Mouse (Mus musculus): ENCODE measurements around the gene Fbln7. TPM values are rescaled to one million over a fixed set of nuclear protein-coding genes. Genes with fewer than 3 reads are reported as not detected.

Gene Fbln7
- polyA plus RNA-seq, 1 experiment, result 1.7 TPM

- Histone ChIP-seq H3K4me1 (ENCODE audit: control insufficient read depth, insufficient read depth, low read length) (no peaks in the 10 kb centered on the region), H3K4me3 (ENCODE audit: insufficient read depth, low read length) (peak overlapping the region; percentile 41), H3K27ac (ENCODE audit: insufficient read depth, low read length) (no peak overlapping the region)
- TF ChIP-seq CTCF (IDR thresholded peaks at IDR 0.05; ENCODE audit: borderline replicate concordance, insufficient read depth, low read length) (0 out of 2 replicates have a peak, but pooled peaks have one; percentile 2), POLR2A (IDR thresholded peaks at IDR 0.05; ENCODE audit: low read depth, low read length) (no peak)
Measured at GRCm38 (mm10) chr2:128863777-128864331, 1.1 kb downstream of the Fbln7 start.

- TF ChIP-seq POLR2A (IDR thresholded peaks at IDR 0.05; ENCODE audit: low read depth, low read length) (no peak), CTCF (IDR thresholded peaks at IDR 0.05; ENCODE audit: borderline replicate concordance, insufficient read depth, low read length) (no peak)
- no peak overlapping the region for H3K4me3 ChIP-seq (ENCODE audit: insufficient read depth, low read length)
- no peaks in the 10 kb centered on the region for H3K4me1 ChIP-seq (ENCODE audit: control insufficient read depth, insufficient read depth, low read length)
- H3K27ac ChIP-seq (ENCODE audit: insufficient read depth, low read length), result no peak overlapping the region
Measured at GRCm38 (mm10) chr2:128865061-128865460, 2.3 kb downstream of the Fbln7 start.

- no peak for TF ChIP-seq CTCF (IDR thresholded peaks at IDR 0.05; ENCODE audit: borderline replicate concordance, insufficient read depth, low read length)
- TF ChIP-seq POLR2A (IDR thresholded peaks at IDR 0.05; ENCODE audit: low read depth, low read length), result no peak
- no peak overlapping the region for H3K4me3 ChIP-seq (ENCODE audit: insufficient read depth, low read length)
Measured at GRCm38 (mm10) chr2:128871656-128872055, 8.9 kb downstream of the Fbln7 start.

GRCm38 (mm10) chr2:128872256-128872655, 9.5 kb downstream of the Fbln7 start:
- Histone ChIP-seq H3K27ac (ENCODE audit: insufficient read depth, low read length) (no peak overlapping the region), H3K4me1 (ENCODE audit: control insufficient read depth, insufficient read depth, low read length) (no peaks in the 10 kb centered on the region), H3K4me3 (ENCODE audit: insufficient read depth, low read length) (no peak overlapping the region)
- TF ChIP-seq POLR2A (IDR thresholded peaks at IDR 0.05; ENCODE audit: low read depth, low read length) (no peak), CTCF (IDR thresholded peaks at IDR 0.05; ENCODE audit: borderline replicate concordance, insufficient read depth, low read length) (no peak)

More at GRCm38 (mm10) chr2:128871656-128872055, 8.9 kb downstream of the Fbln7 start:
- no peaks in the 10 kb centered on the region for H3K4me1 ChIP-seq (ENCODE audit: control insufficient read depth, insufficient read depth, low read length)
- H3K27ac ChIP-seq (ENCODE audit: insufficient read depth, low read length), result no peak overlapping the region

- H3K27ac ChIP-seq (ENCODE audit: insufficient read depth, low read length), result no peak overlapping the region
- TF ChIP-seq POLR2A (IDR thresholded peaks at IDR 0.05; ENCODE audit: low read depth, low read length) (no peak), CTCF (IDR thresholded peaks at IDR 0.05; ENCODE audit: borderline replicate concordance, insufficient read depth, low read length) (no peak)
- H3K4me1 ChIP-seq (ENCODE audit: control insufficient read depth, insufficient read depth, low read length), result no peaks in the 10 kb centered on the region
- no peak overlapping the region for H3K4me3 ChIP-seq (ENCODE audit: insufficient read depth, low read length)
Measured at GRCm38 (mm10) chr2:128875526-128875925, 12.7 kb downstream of the Fbln7 start.

GRCm38 (mm10) chr2:128881236-128881635, 18.5 kb downstream of the Fbln7 start:
- TF ChIP-seq POLR2A (IDR thresholded peaks at IDR 0.05; ENCODE audit: low read depth, low read length), result no peak
- TF ChIP-seq CTCF (IDR thresholded peaks at IDR 0.05; ENCODE audit: borderline replicate concordance, insufficient read depth, low read length), result no peak
- Histone ChIP-seq H3K4me3 (ENCODE audit: insufficient read depth, low read length) (no peak overlapping the region), H3K27ac (ENCODE audit: insufficient read depth, low read length) (no peak overlapping the region), H3K4me1 (ENCODE audit: control insufficient read depth, insufficient read depth, low read length) (no peaks in the 10 kb centered on the region)

GRCm38 (mm10) chr2:128885225-128885811, 22.5 kb downstream of the Fbln7 start:
- TF ChIP-seq CTCF (IDR thresholded peaks at IDR 0.05; ENCODE audit: borderline replicate concordance, insufficient read depth, low read length) (no peak), POLR2A (IDR thresholded peaks at IDR 0.05; ENCODE audit: low read depth, low read length) (no peak)
- Histone ChIP-seq H3K4me3 (ENCODE audit: insufficient read depth, low read length) (no peak overlapping the region), H3K27ac (ENCODE audit: insufficient read depth, low read length) (no peak overlapping the region), H3K4me1 (ENCODE audit: control insufficient read depth, insufficient read depth, low read length) (no peaks in the 10 kb centered on the region)

GRCm38 (mm10) chr2:128887866-128888550, 25.2 kb downstream of the Fbln7 start:
- TF ChIP-seq POLR2A (IDR thresholded peaks at IDR 0.05; ENCODE audit: low read depth, low read length) (no peak), CTCF (IDR thresholded peaks at IDR 0.05; ENCODE audit: borderline replicate concordance, insufficient read depth, low read length) (no peak)
- no peak overlapping the region for H3K4me3 ChIP-seq (ENCODE audit: insufficient read depth, low read length)
- no peak overlapping the region for H3K27ac ChIP-seq (ENCODE audit: insufficient read depth, low read length)
- H3K4me1 ChIP-seq (ENCODE audit: control insufficient read depth, insufficient read depth, low read length), result no peaks in the 10 kb centered on the region

GRCm38 (mm10) chr2:128890661-128891335, 28.0 kb downstream of the Fbln7 start:
- H3K4me3 ChIP-seq (ENCODE audit: insufficient read depth, low read length), result no peak overlapping the region
- no peak for TF ChIP-seq CTCF (IDR thresholded peaks at IDR 0.05; ENCODE audit: borderline replicate concordance, insufficient read depth, low read length)
- no peak for TF ChIP-seq POLR2A (IDR thresholded peaks at IDR 0.05; ENCODE audit: low read depth, low read length)
- H3K27ac ChIP-seq (ENCODE audit: insufficient read depth, low read length), result no peak overlapping the region
- no peaks in the 10 kb centered on the region for H3K4me1 ChIP-seq (ENCODE audit: control insufficient read depth, insufficient read depth, low read length)
